Mouse (Mus musculus): ENCODE results near the gene Olfr665.
"Not testable (repeated sequence)": the region's sequence is repeated elsewhere in the genome, so short reads cannot be mapped to it uniquely, and the experiment has no call there.

The Olfr665 gene

GRCm38 (mm10) chr7:104877731-104878130, at the start of gene Olfr665:
TSS of gene Olfr665 (plus strand) at chr7:104878031.
- DNase-seq (ENCODE audit: low spot score): no peak

- no peak for DNase-seq (ENCODE audit: low spot score)
These were observed 35.3 kb upstream of the Olfr665 start, which contains the start of gene Usp17lb for GRCm38 (mm10) chr7:104842503-104842902. TSS of gene Usp17lb (minus strand) at chr7:104842603.

- DNase-seq (ENCODE audit: low spot score): no peak
These were observed 34.0 kb upstream of the Olfr665 start for GRCm38 (mm10) chr7:104843731-104844287.

GRCm38 (mm10) chr7:104851546-104851945, 26.3 kb upstream of the Olfr665 start:
- DNase-seq (ENCODE audit: low spot score): not testable (repeated sequence)

GRCm38 (mm10) chr7:104855248-104855750, 22.5 kb upstream of the Olfr665 start:
- DNase-seq (ENCODE audit: low spot score): no peak

GRCm38 (mm10) chr7:104856709-104857108, 21.1 kb upstream of the Olfr665 start, which contains the start of gene Usp17la:
TSS of gene Usp17la (plus strand) at chr7:104857009.
- DNase-seq (ENCODE audit: low spot score): not testable (repeated sequence)

GRCm38 (mm10) chr7:104857683-104858082, 20.1 kb upstream of the Olfr665 start:
- no peak for DNase-seq (ENCODE audit: low spot score)

- no peak for DNase-seq (ENCODE audit: low spot score)
These were observed 16.4 kb upstream of the Olfr665 start for GRCm38 (mm10) chr7:104861381-104861780.

GRCm38 (mm10) chr7:104895852-104896251, 18.0 kb downstream of the Olfr665 start, which contains the start of gene Olfr666:
TSS of gene Olfr666 (minus strand) at chr7:104895952.
- DNase-seq (ENCODE audit: low spot score): no peak

- DNase-seq (ENCODE audit: low spot score): no peak
These were observed 43.6 kb downstream of the Olfr665 start, which contains the start of gene Olfr667 for GRCm38 (mm10) chr7:104921382-104921781. TSS of gene Olfr667 (minus strand) at chr7:104921482.

- no peak for DNase-seq (ENCODE audit: low spot score)
These were observed 50.1 kb downstream of the Olfr665 start, which contains the start of gene Olfr668 for GRCm38 (mm10) chr7:104927957-104928356. TSS of gene Olfr668 (minus strand) at chr7:104928057.

Data from testis, postnatal 14 days (tissue).